Mouse (Mus musculus) forebrain, postnatal 0 days (tissue): Measurements from ENCODE around the gene Zmynd19. TPM values are rescaled to one million over a fixed set of nuclear protein-coding genes. Genes with fewer than 3 reads are reported as not detected.
A peak's percentile ranks its signal among the peaks of the same experiment; 100 is the strongest.

Source experiments
- ATAC-seq: fragments of 200-750 bp; cut with Nextera tagmentation; 2 replicates; pipeline ENCODE4 v1.8.0; 2017; ENCODE audit warnings: mild to moderate bottlenecking, moderate library complexity
- DNase-seq: peaks from one replicate; pipeline ENCODE4 v3.0.0-alpha.2; 2015
- H3K27ac ChIP-seq: fragments of 300-500 bp; sonication (generic); 2 replicates; pipeline ENCODE4 v1.5.1; 2014; ENCODE audit warnings: low read depth, mild to moderate bottlenecking, antibody characterized with exemption, low read length, moderate library complexity, mixed read lengths
- H3K27me3 ChIP-seq: fragments of 300-500 bp; sonication (generic); 2 replicates; pipeline ENCODE4 v1.6.1; 2014; ENCODE audit warnings: mild to moderate bottlenecking, low read length, mixed read lengths; ENCODE audit not compliant: insufficient read depth
- H3K36me3 ChIP-seq: fragments of 300-500 bp; sonication (generic); 2 replicates; pipeline ENCODE4 v1.6.1; 2014; ENCODE audit warnings: mild to moderate bottlenecking, moderate library complexity; ENCODE audit not compliant: insufficient read depth
- H3K4me1 ChIP-seq: fragments of 300-500 bp; sonication (generic); 2 replicates; pipeline ENCODE4 v1.6.1; 2014; ENCODE audit warnings: antibody characterized with exemption; ENCODE audit not compliant: insufficient read depth
- H3K4me2 ChIP-seq: fragments of 300-500 bp; sonication (generic); 2 replicates; pipeline ENCODE4 v1.6.1; 2014; ENCODE audit warnings: low read depth, mild to moderate bottlenecking, moderate library complexity
- H3K4me3 ChIP-seq: fragments of 300-500 bp; sonication (generic); 2 replicates; pipeline ENCODE4 v1.5.1; 2014; ENCODE audit warnings: low read depth, low read length, mixed read lengths
- H3K9ac ChIP-seq: fragments of 300-500 bp; sonication (generic); 2 replicates; pipeline ENCODE4 v1.6.1; 2014; ENCODE audit warnings: mild to moderate bottlenecking
- H3K9me3 ChIP-seq: fragments of 300-500 bp; sonication (generic); 2 replicates; pipeline ENCODE4 v1.6.1; 2016; ENCODE audit warnings: low read length
- CTCF ChIP-seq: sonication (generic); IDR thresholded peaks from 2 replicates; pipeline ENCODE4 v1.5.1; 2016; ENCODE audit warnings: antibody characterized with exemption, control low read depth, low read depth
- WGBS: fragments of 180-500 bp; shearing (Covaris S2); extraction: QIAGEN DNeasy Blood & Tissue Kit; methylation state at CpG from one replicate; pipeline ENCODE4 v1.1.7; 2014; 5-methylcytosine and 5-hydroxymethylcytosine counted together
- microRNA-seq, 2 experiments: library from miRNA; unstranded; fragments of <30 nt; microRNA quantifications; one replicate each; pipeline ENCODE4; 2016
- polyA plus RNA-seq: library from polyadenylated mRNA; unstranded; fragments of >200 nt; fragmentation: Nextera tagmentation; extraction: Ambion mirVana; gene quantifications from 2 replicates; pipeline ENCODE4 v1.2.1, GENCODE M21; 2015
- total RNA-seq: library from RNA; depleted of rRNA; stranded (reverse); fragments of >200 nt; gene quantifications from 2 replicates; pipeline ENCODE4 v1.2.3, GENCODE M21; 2014; rRNA removed

Zmynd19 gene
- total and polyA plus RNA-seq, 2 experiments from 2014 or later = 21.9 to 34.9 TPM

GRCm38 (mm10) chr2:24987762-24988161 is 38.2 kb downstream of the Zmynd19 start:
- no peak for DNase-seq
- ATAC-seq = no peak
- 68% methylated on average over 2 of the region's 2 CpGs for WGBS

GRCm38 (mm10) chr2:24995332-24995731 is 45.7 kb downstream of the Zmynd19 start:
- no peak overlapping the region for H3K27ac ChIP-seq
- no peak overlapping the region for H3K9ac ChIP-seq
- H3K36me3 ChIP-seq = no peaks in the 10 kb centered on the region
- H3K4me1 ChIP-seq = no peaks in the 10 kb centered on the region
- 90% methylated on average over 6 of the region's 6 CpGs for WGBS
- no peak for TF ChIP-seq CTCF
- H3K4me2 ChIP-seq = no peak overlapping the region
- no peaks in the 10 kb centered on the region for H3K27me3 ChIP-seq
- H3K9me3 ChIP-seq = no peaks in the 10 kb centered on the region
- ATAC-seq (no peak), DNase-seq (no peak)
- H3K4me3 ChIP-seq = no peak overlapping the region

More at GRCm38 (mm10) chr2:24987762-24988161, 38.2 kb downstream of the Zmynd19 start:
- Histone ChIP-seq H3K27me3 (no peaks in the 10 kb centered on the region), H3K9me3 (no peaks in the 10 kb centered on the region), H3K4me2 (no peak overlapping the region), H3K4me1 (no peaks in the 10 kb centered on the region), H3K27ac (no peak overlapping the region), H3K9ac (no peak overlapping the region), H3K4me3 (no peak overlapping the region), H3K36me3 (no peaks in the 10 kb centered on the region)
- no peak for TF ChIP-seq CTCF

GRCm38 (mm10) chr2:24996471-24996870 is 46.9 kb downstream of the Zmynd19 start:
- Histone ChIP-seq H3K36me3 (no peaks in the 10 kb centered on the region), H3K4me2 (no peak overlapping the region), H3K4me1 (no peaks in the 10 kb centered on the region), H3K9ac (no peak overlapping the region), H3K27ac (no peak overlapping the region), H3K4me3 (no peak overlapping the region), H3K9me3 (no peaks in the 10 kb centered on the region), H3K27me3 (no peaks in the 10 kb centered on the region)
- TF ChIP-seq CTCF = no peak
- DNase-seq (no peak), ATAC-seq (no peak)
- WGBS = 92% methylated on average over 2 of the region's 2 CpGs

- WGBS = 72% methylated on average over 3 of the region's 3 CpGs
- TF ChIP-seq CTCF = peak; percentile 62
- Histone ChIP-seq H3K27ac (no peak overlapping the region), H3K4me2 (no peak overlapping the region), H3K9ac (no peak overlapping the region), H3K27me3 (no peaks in the 10 kb centered on the region), H3K4me1 (no peaks in the 10 kb centered on the region), H3K4me3 (no peak overlapping the region), H3K9me3 (no peaks in the 10 kb centered on the region), H3K36me3 (no peaks in the 10 kb centered on the region)
- DNase-seq = peak; percentile 31
- no peak for ATAC-seq
Observed at GRCm38 (mm10) chr2:25000544-25001235, 51.1 kb downstream of the Zmynd19 start.

GRCm38 (mm10) chr2:25003946-25004786 is 54.6 kb downstream of the Zmynd19 start:
- no peaks in the 10 kb centered on the region for H3K9me3 ChIP-seq
- no peak overlapping the region for H3K4me2 ChIP-seq
- TF ChIP-seq CTCF = no peak
- peak; percentile 10 for DNase-seq
- H3K27ac ChIP-seq = no peak overlapping the region
- no peaks in the 10 kb centered on the region for H3K36me3 ChIP-seq
- H3K27me3 ChIP-seq = no peaks in the 10 kb centered on the region
- H3K9ac ChIP-seq = no peak overlapping the region
- no peaks in the 10 kb centered on the region for H3K4me1 ChIP-seq
- 39% methylated on average over 9 of the region's 9 CpGs for WGBS
- no peak overlapping the region for H3K4me3 ChIP-seq
- peak; percentile 77 for ATAC-seq

- Histone ChIP-seq H3K4me3 (no peak overlapping the region), H3K4me2 (no peak overlapping the region), H3K36me3 (no peaks in the 10 kb centered on the region), H3K4me1 (no peaks in the 10 kb centered on the region), H3K9ac (no peak overlapping the region), H3K27me3 (no peaks in the 10 kb centered on the region), H3K27ac (no peak overlapping the region), H3K9me3 (no peaks in the 10 kb centered on the region)
- WGBS = 86% methylated on average over 1 of the region's 1 CpGs
- DNase-seq = no peak
- ATAC-seq = no peak
- TF ChIP-seq CTCF = no peak
Observed at GRCm38 (mm10) chr2:25006767-25007166, 57.2 kb downstream of the Zmynd19 start.

- no peaks in the 10 kb centered on the region for H3K36me3 ChIP-seq
- TF ChIP-seq CTCF = no peak
- no peaks in the 10 kb centered on the region for H3K4me1 ChIP-seq
- H3K27me3 ChIP-seq = no peaks in the 10 kb centered on the region
- DNase-seq (no peak), ATAC-seq (no peak)
- H3K4me2 ChIP-seq = no peak overlapping the region
- H3K4me3 ChIP-seq = no peak overlapping the region
- no peaks in the 10 kb centered on the region for H3K9me3 ChIP-seq
- H3K9ac ChIP-seq = no peak overlapping the region
- no peak overlapping the region for H3K27ac ChIP-seq
Observed at GRCm38 (mm10) chr2:25008250-25008649, 58.7 kb downstream of the Zmynd19 start.

Small RNA genes within 50 kb of the gene (microRNA-seq; reads per million reads assigned to microRNA genes)
- gene Gm22875 = 0 reads per million in 2 experiments

Other genes starting within 250 kb of the Zmynd19 start
- 40.4 and 41.7 TPM in 2 replicates for gene Cacna1b, start 186.6 kb upstream of the Zmynd19 start, total RNA-seq
- 4.1 and 7.9 TPM in 2 replicates for gene Cacna1b, start 186.6 kb upstream of the Zmynd19 start, polyA plus RNA-seq
- gene Ehmt1, start 30.2 kb upstream of the Zmynd19 start, total RNA-seq = 72.4 and 89.4 TPM in 2 replicates
- gene Ehmt1, start 30.2 kb upstream of the Zmynd19 start, polyA plus RNA-seq = 44.2 and 72.1 TPM in 2 replicates
- 44.3 and 44.4 TPM in 2 replicates for gene Arrdc1, start 14.5 kb upstream of the Zmynd19 start, total RNA-seq
- gene Arrdc1, start 14.5 kb upstream of the Zmynd19 start, polyA plus RNA-seq = 35.3 and 37.8 TPM in 2 replicates
- 42.9 and 54.0 TPM in 2 replicates for gene Dph7, start 12.6 kb downstream of the Zmynd19 start, total RNA-seq
- 40.8 and 45.1 TPM in 2 replicates for gene Dph7, start 12.6 kb downstream of the Zmynd19 start, polyA plus RNA-seq
- gene Mrpl41, start 25.3 kb downstream of the Zmynd19 start, total RNA-seq = 79.4 and 123 TPM in 2 replicates
- 174 and 203 TPM in 2 replicates for gene Mrpl41, start 25.3 kb downstream of the Zmynd19 start, polyA plus RNA-seq
- gene Pnpla7, start 26.2 kb downstream of the Zmynd19 start, total RNA-seq = 5.0 TPM in 2 replicates
- gene Pnpla7, start 26.2 kb downstream of the Zmynd19 start, polyA plus RNA-seq = 2.7 and 3.1 TPM in 2 replicates
- 285 and 329 TPM in 2 replicates for gene Nsmf, start 104.6 kb downstream of the Zmynd19 start, total RNA-seq
- gene Nsmf, start 104.6 kb downstream of the Zmynd19 start, polyA plus RNA-seq = 258 and 262 TPM in 2 replicates
- gene Entpd8, start 130.5 kb downstream of the Zmynd19 start, total RNA-seq = not detected in 2 replicates
- gene Entpd8, start 130.5 kb downstream of the Zmynd19 start, polyA plus RNA-seq = not detected in 2 replicates
- gene Noxa1, start 145.4 kb downstream of the Zmynd19 start, total RNA-seq = not detected in 2 replicates
- not detected in 2 replicates for gene Noxa1, start 145.4 kb downstream of the Zmynd19 start, polyA plus RNA-seq
- gene Nrarp, start 231.0 kb downstream of the Zmynd19 start, total RNA-seq = 38.2 and 40.0 TPM in 2 replicates
- 17.0 and 17.8 TPM in 2 replicates for gene Nrarp, start 231.0 kb downstream of the Zmynd19 start, polyA plus RNA-seq
- 1.7 and 3.3 TPM in 2 replicates for gene Tor4a, start 247.1 kb downstream of the Zmynd19 start, total RNA-seq
- gene Tor4a, start 247.1 kb downstream of the Zmynd19 start, polyA plus RNA-seq = 0.92 and 1.2 TPM in 2 replicates